Mouse (Mus musculus) midbrain, postnatal 0 days (tissue): Measurements from ENCODE around the gene Bpifb1. TPM values are rescaled to one million over a fixed set of nuclear protein-coding genes. Genes with fewer than 3 reads are reported as not detected.
A peak's percentile ranks its signal among the peaks of the same experiment; 100 is the strongest.

ENCODE experiments used
- ATAC-seq: fragments of 200-750 bp; cut with Nextera tagmentation; 2 replicates; pipeline ENCODE4 v1.8.0; 2017; ENCODE audit warnings: moderate number of reproducible peaks, mild to moderate bottlenecking, moderate TSS enrichment, moderate library complexity; ENCODE audit not compliant: low FRiP score
- DNase-seq: peaks from one replicate; pipeline ENCODE4 v3.0.0-alpha.2; 2015; ENCODE audit warnings: low spot score
- H3K27ac ChIP-seq: fragments of 300-500 bp; sonication (generic); 2 replicates; pipeline ENCODE4 v1.5.1; 2014; ENCODE audit warnings: low read depth, mild to moderate bottlenecking, low read length, mixed read lengths
- H3K27me3 ChIP-seq: fragments of 300-500 bp; sonication (generic); 2 replicates; pipeline ENCODE4 v1.6.1; 2014; ENCODE audit warnings: low read length, control low read depth, mixed read lengths; ENCODE audit not compliant: insufficient read depth
- H3K36me3 ChIP-seq: fragments of 300-500 bp; sonication (generic); 2 replicates; pipeline ENCODE4 v1.6.1; 2014; ENCODE audit warnings: low read length, control low read depth, mixed read lengths; ENCODE audit not compliant: insufficient read depth
- H3K4me1 ChIP-seq: fragments of 300-500 bp; sonication (generic); 2 replicates; pipeline ENCODE4 v1.6.1; 2014; ENCODE audit warnings: mild to moderate bottlenecking, control low read depth, antibody characterized with exemption, low read length, mixed read lengths; ENCODE audit not compliant: insufficient read depth
- H3K4me2 ChIP-seq: fragments of 300-500 bp; sonication (generic); 2 replicates; pipeline ENCODE4 v1.6.1; 2014; ENCODE audit warnings: low read depth, mild to moderate bottlenecking, low read length, mixed read lengths; ENCODE audit not compliant: poor library complexity, severe bottlenecking
- H3K4me3 ChIP-seq: fragments of 300-500 bp; sonication (generic); 2 replicates; pipeline ENCODE4 v1.5.1; 2014; ENCODE audit warnings: low read depth, mild to moderate bottlenecking, low read length, moderate library complexity
- H3K9ac ChIP-seq: fragments of 300-500 bp; sonication (generic); replicated peaks from 2 replicates; pipeline ENCODE4 v1.6.1; 2014; ENCODE audit warnings: mild to moderate bottlenecking, low read length, moderate library complexity, mixed read lengths; ENCODE audit not compliant: poor library complexity, severe bottlenecking
- H3K9me3 ChIP-seq: fragments of 300-500 bp; sonication (generic); 2 replicates; pipeline ENCODE4 v1.6.1; 2016; ENCODE audit warnings: low read length, control low read depth
- CTCF ChIP-seq: IDR thresholded peaks from 2 replicates; pipeline ENCODE4 v1.5.1; 2016; ENCODE audit warnings: antibody characterized with exemption, mild to moderate bottlenecking
- WGBS: fragments of 180-500 bp; shearing (Covaris S2); extraction: QIAGEN DNeasy Blood & Tissue Kit; methylation state at CpG from one replicate; pipeline ENCODE4 v1.1.7; 2014; 5-methylcytosine and 5-hydroxymethylcytosine counted together
- polyA plus RNA-seq: library from polyadenylated mRNA; unstranded; fragments of >200 nt; fragmentation: Nextera tagmentation; extraction: Ambion mirVana; gene quantifications from 2 replicates; pipeline ENCODE4 v1.2.1, GENCODE M21; 2015
- total RNA-seq: library from RNA; depleted of rRNA; stranded (reverse); fragments of >200 nt; gene quantifications from 2 replicates; pipeline ENCODE4 v1.2.3, GENCODE M21; 2014; rRNA removed

The Bpifb1 gene
- total RNA-seq (0.27 and 0.47 TPM in 2 replicates), polyA plus RNA-seq (0.72 and 0.83 TPM in 2 replicates)

- peak; percentile 42 for DNase-seq
Observed at GRCm38 (mm10) chr2:154190546-154191258, at the start of gene Bpifb1. Bpifb1 (plus strand) TSS chr2:154190818.

DNA sequence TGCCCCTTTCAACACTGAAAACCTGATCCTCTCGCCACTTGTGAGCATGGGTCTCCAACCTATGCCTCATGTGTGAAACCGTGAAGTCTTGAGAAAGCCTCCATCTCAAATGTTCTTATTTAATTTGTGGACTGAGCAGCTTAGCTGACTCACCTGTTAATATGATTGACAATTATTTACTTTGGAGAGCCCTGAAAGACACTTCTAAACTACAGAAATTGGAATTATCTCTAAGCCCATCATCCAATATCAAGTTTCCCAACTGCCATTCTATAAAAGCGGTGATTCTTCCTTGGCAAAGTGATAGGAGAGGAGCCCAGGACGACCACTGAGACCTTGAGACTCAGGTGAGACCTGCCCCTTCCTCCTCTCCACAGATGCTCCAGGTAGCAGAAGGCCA is 48.0 kb upstream of the Bpifb1 start, which contains the start of gene Bpifa1:
Gene Bpifa1, plus strand, starts transcription at position 301 of the 400 bp plus-strand sequence.
- H3K4me2 ChIP-seq = no peak within 1 kb of the TSS
- H3K9ac ChIP-seq = no peak within 1 kb of the TSS
- WGBS = 79% methylated on average over 4 of the region's 4 CpGs
- H3K4me3 ChIP-seq = no peak within 1 kb of the TSS
- H3K27ac ChIP-seq = no peak within 1 kb of the TSS
- H3K4me1 ChIP-seq = no peaks in the 10 kb centered on the region
- H3K36me3 ChIP-seq = no peaks in the 10 kb centered on the region
- H3K9me3 ChIP-seq = no peaks in the 10 kb centered on the region
- H3K27me3 ChIP-seq = no peaks in the 10 kb centered on the region
- ATAC-seq = no peak
- no peak for TF ChIP-seq CTCF
- no peak for DNase-seq

More at GRCm38 (mm10) chr2:154190546-154191258, at the start of gene Bpifb1:
- Histone ChIP-seq H3K27me3 (no peaks in the 10 kb centered on the region), H3K4me1 (no peaks in the 10 kb centered on the region), H3K9ac (no peak within 1 kb of the TSS), H3K36me3 (no peaks in the 10 kb centered on the region), H3K27ac (no peak within 1 kb of the TSS), H3K9me3 (no peaks in the 10 kb centered on the region), H3K4me3 (no peak within 1 kb of the TSS), H3K4me2 (no peak within 1 kb of the TSS)
- ATAC-seq = no peak
- peak; percentile 65 for TF ChIP-seq CTCF
- WGBS = 83% methylated on average over 11 of the region's 11 CpGs

GRCm38 (mm10) chr2:154143735-154144134 is 46.9 kb upstream of the Bpifb1 start:
- H3K9ac ChIP-seq = no peak overlapping the region
- 67% methylated on average over 3 of the region's 3 CpGs for WGBS
- no peak overlapping the region for H3K4me3 ChIP-seq
- TF ChIP-seq CTCF = no peak
- no peak overlapping the region for H3K4me2 ChIP-seq
- no peaks in the 10 kb centered on the region for H3K4me1 ChIP-seq
- no peaks in the 10 kb centered on the region for H3K27me3 ChIP-seq
- no peak overlapping the region for H3K27ac ChIP-seq
- no peaks in the 10 kb centered on the region for H3K9me3 ChIP-seq
- H3K36me3 ChIP-seq = no peaks in the 10 kb centered on the region
- DNase-seq = peak; percentile 58
- ATAC-seq = no peak

- WGBS = 81% methylated on average over 4 of the region's 4 CpGs
- H3K4me3 ChIP-seq = no peak overlapping the region
- H3K4me1 ChIP-seq = no peaks in the 10 kb centered on the region
- H3K27me3 ChIP-seq = no peaks in the 10 kb centered on the region
- DNase-seq (no peak), ATAC-seq (no peak)
- H3K27ac ChIP-seq = no peak overlapping the region
- H3K4me2 ChIP-seq = no peak overlapping the region
- no peak for TF ChIP-seq CTCF
- no peaks in the 10 kb centered on the region for H3K9me3 ChIP-seq
- no peak overlapping the region for H3K9ac ChIP-seq
- H3K36me3 ChIP-seq = no peaks in the 10 kb centered on the region
Observed at GRCm38 (mm10) chr2:154147496-154147895, 43.1 kb upstream of the Bpifb1 start.

GRCm38 (mm10) chr2:154158433-154158832 is 32.2 kb upstream of the Bpifb1 start:
- DNase-seq = peak; percentile 32
- H3K9ac ChIP-seq = no peak overlapping the region
- ATAC-seq = no peak
- H3K4me1 ChIP-seq = no peaks in the 10 kb centered on the region
- no peak overlapping the region for H3K4me2 ChIP-seq
- no peaks in the 10 kb centered on the region for H3K9me3 ChIP-seq
- H3K4me3 ChIP-seq = no peak overlapping the region
- H3K27me3 ChIP-seq = no peaks in the 10 kb centered on the region
- H3K27ac ChIP-seq = no peak overlapping the region
- 39% methylated on average over 3 of the region's 3 CpGs for WGBS
- peak; percentile 75 for TF ChIP-seq CTCF
- H3K36me3 ChIP-seq = no peaks in the 10 kb centered on the region

DNA sequence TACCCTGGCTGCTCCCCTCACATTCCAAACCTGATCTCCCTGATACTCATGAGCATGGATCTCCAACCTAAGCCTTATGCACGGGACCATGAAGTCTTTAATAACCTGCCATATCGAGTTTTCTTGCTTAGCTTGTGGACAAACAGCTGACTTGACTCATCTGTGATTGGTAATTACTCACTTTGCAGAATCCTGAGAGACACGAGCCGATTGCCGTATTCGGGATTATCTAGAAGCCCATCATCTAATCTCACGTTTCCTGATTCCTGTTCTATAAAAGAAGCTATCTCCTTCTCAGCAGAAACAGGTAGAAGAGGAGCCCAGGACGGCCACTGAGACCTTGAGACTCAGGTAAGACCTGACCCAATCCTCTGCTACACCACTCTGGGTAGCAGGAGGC is 28.3 kb upstream of the Bpifb1 start, which contains the start of gene Bpifa5:
Gene Bpifa5, plus strand, starts transcription at position 301 of the 400 bp plus-strand sequence.
- Histone ChIP-seq H3K27ac (no peak within 1 kb of the TSS), H3K4me2 (no peak within 1 kb of the TSS), H3K9me3 (no peaks in the 10 kb centered on the region), H3K4me1 (no peaks in the 10 kb centered on the region), H3K9ac (no peak within 1 kb of the TSS), H3K36me3 (no peaks in the 10 kb centered on the region), H3K27me3 (no peaks in the 10 kb centered on the region), H3K4me3 (no peak within 1 kb of the TSS)
- WGBS = 76% methylated on average over 8 of the region's 8 CpGs
- ATAC-seq = no peak
- no peak for DNase-seq
- no peak for TF ChIP-seq CTCF
